Mouse (Mus musculus) heart, embryonic 11.5 days (tissue): ENCODE measurements around the gene Gm49416. TPM values are rescaled to one million over a fixed set of nuclear protein-coding genes. Genes with fewer than 3 reads are reported as not detected.

ENCODE experiments used
- ATAC-seq: fragments of 200-750 bp; cut with Nextera tagmentation; replicated peaks from 2 replicates; pipeline ENCODE4 v1.8.0; 2017; ENCODE audit warnings: moderate library complexity; ENCODE audit not compliant: insufficient number of reproducible peaks, low FRiP score, low TSS enrichment
- H3K27ac ChIP-seq: fragments of 300-500 bp; sonication (generic); 2 replicates; pipeline ENCODE4 v1.5.1; 2014; ENCODE audit warnings: mild to moderate bottlenecking, low read depth, low read length
- H3K27me3 ChIP-seq: fragments of 300-500 bp; sonication (generic); 2 replicates; pipeline ENCODE4 v1.6.1; 2014; ENCODE audit warnings: mild to moderate bottlenecking, low read length, mixed read lengths; ENCODE audit not compliant: control insufficient read depth, insufficient read depth
- H3K36me3 ChIP-seq: fragments of 300-500 bp; sonication (generic); 2 replicates; pipeline ENCODE4 v1.6.1; 2014; ENCODE audit warnings: mild to moderate bottlenecking, low read length, moderate library complexity, mixed read lengths; ENCODE audit not compliant: control insufficient read depth, insufficient read depth
- H3K4me1 ChIP-seq: fragments of 300-500 bp; sonication (generic); 2 replicates; pipeline ENCODE4 v1.6.1; 2014; ENCODE audit warnings: low read length; ENCODE audit not compliant: control insufficient read depth, insufficient read depth
- H3K4me2 ChIP-seq: fragments of 300-500 bp; sonication (generic); 2 replicates; pipeline ENCODE4 v1.6.1; 2014; ENCODE audit warnings: mild to moderate bottlenecking, moderate library complexity
- H3K4me3 ChIP-seq: fragments of 300-500 bp; sonication (generic); 2 replicates; pipeline ENCODE4 v1.5.1; 2014; ENCODE audit warnings: low read depth, low read length
- H3K9ac ChIP-seq: fragments of 300-500 bp; sonication (generic); 2 replicates; pipeline ENCODE4 v1.6.1; 2014; ENCODE audit warnings: mild to moderate bottlenecking, low read depth, low read length, moderate library complexity
- H3K9me3 ChIP-seq: fragments of 300-500 bp; sonication (generic); replicated peaks from 2 replicates; pipeline ENCODE4 v1.6.1; 2016; ENCODE audit warnings: low read length; ENCODE audit not compliant: control insufficient read depth
- WGBS: fragments of 180-500 bp; shearing (Covaris S2); extraction: QIAGEN DNeasy Blood & Tissue Kit; methylation state at CpG from one replicate; pipeline ENCODE4 v1.1.7; 2014; ENCODE audit not compliant: insufficient replicate concordance; 5-methylcytosine and 5-hydroxymethylcytosine counted together
- polyA plus RNA-seq: library from polyadenylated mRNA; unstranded; fragments of >200 nt; fragmentation: Nextera tagmentation; extraction: Ambion mirVana; gene quantifications from 2 replicates; pipeline ENCODE4 v1.2.1, GENCODE M21; 2014

The Gm49416 gene
- not detected in 2 replicates for polyA plus RNA-seq

- 0 out of 2 replicates have a peak, but pooled peaks cover 6% of the 10 kb centered on the region for H3K4me1 ChIP-seq
- peak within 1 kb of the TSS; percentile 84 for H3K27ac ChIP-seq
- WGBS: under 1% methylated on average over 58 of the region's 58 CpGs
- no peaks in the 10 kb centered on the region for H3K27me3 ChIP-seq
- H3K4me2 ChIP-seq: peak within 1 kb of the TSS; percentile 87
- 0 out of 2 replicates have a peak, but pooled peaks cover 2% of the 10 kb centered on the region for H3K36me3 ChIP-seq
- H3K4me3 ChIP-seq: peak within 1 kb of the TSS; percentile 75
- no peaks in the 10 kb centered on the region for H3K9me3 ChIP-seq
- ATAC-seq: peak; percentile 91
- H3K9ac ChIP-seq: peak within 1 kb of the TSS; percentile 90
Measured at GRCm38 (mm10) chr19:8888511-8889385, at the start of gene Gm49416, which contains the start of gene 1810009A15Rik. Gene Gm49416, plus strand, starts transcription at chr19:8888926. Gene 1810009A15Rik, plus strand, starts transcription at chr19:8888853.

- 47% methylated on average over 11 of the region's 11 CpGs for WGBS
- no peak for ATAC-seq
- no peaks in the 10 kb centered on the region for H3K9me3 ChIP-seq
- H3K4me2 ChIP-seq: peak within 1 kb of the TSS; percentile 81
- H3K4me3 ChIP-seq: peak within 1 kb of the TSS; percentile 59
- peak within 1 kb of the TSS; percentile 94 for H3K27ac ChIP-seq
- peaks cover 7% of the 10 kb centered on the region for H3K36me3 ChIP-seq
- H3K4me1 ChIP-seq: peaks cover 27% of the 10 kb centered on the region
- no peaks in the 10 kb centered on the region for H3K27me3 ChIP-seq
- peak within 1 kb of the TSS; percentile 88 for H3K9ac ChIP-seq
Measured at GRCm38 (mm10) chr19:8839103-8839907, 49.4 kb upstream of the Gm49416 start, which contains the start of gene Gng3. Gene Gng3, minus strand, starts transcription at chr19:8839194.

DNA sequence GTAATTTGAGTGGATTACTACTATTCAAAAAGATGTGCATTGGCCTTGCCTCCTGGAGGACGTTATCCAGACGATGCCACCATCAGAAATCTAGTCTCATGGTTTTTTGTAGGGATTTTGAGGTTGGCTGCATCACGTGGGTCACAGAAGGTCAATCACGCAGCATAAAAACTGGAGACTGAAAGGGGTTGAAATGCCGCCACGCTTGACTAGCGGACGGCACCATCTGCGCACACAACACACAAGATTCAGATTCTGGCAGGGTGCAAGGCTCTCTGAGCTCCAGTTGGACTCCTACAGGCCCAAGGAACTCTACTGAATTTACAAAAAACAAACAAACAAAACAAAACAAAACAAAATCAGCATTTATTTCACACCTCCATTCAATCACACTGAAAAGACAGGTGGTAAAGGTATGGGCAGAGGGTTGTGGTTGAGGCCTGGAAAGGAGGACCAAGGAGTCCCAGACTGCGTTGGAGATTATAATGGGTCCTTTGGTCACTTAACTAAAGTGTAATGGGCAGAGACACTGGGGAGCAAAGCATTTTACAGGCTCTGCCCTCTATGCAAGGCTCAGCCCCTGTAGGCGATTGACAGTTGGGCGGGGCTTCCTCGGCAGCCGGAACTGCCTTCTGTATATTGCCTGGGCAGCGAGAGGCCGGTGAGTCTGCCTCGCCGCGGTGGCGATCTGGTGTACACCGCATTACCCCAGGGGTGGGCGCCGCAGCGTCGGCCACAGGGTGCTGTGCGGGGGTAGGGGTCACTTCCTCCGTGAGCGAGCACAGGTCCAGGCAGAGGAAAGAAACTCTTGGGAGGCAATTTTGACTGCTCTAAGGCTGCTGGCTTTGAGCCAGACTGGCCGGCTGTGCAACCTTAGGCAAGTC, 48.6 kb upstream of the Gm49416 start:
- peaks cover 5% of the 10 kb centered on the region for H3K36me3 ChIP-seq
- H3K4me3 ChIP-seq: peak overlapping the region; percentile 45
- WGBS: 24% methylated on average over 29 of the region's 29 CpGs
- H3K27me3 ChIP-seq: no peaks in the 10 kb centered on the region
- H3K27ac ChIP-seq: no peak overlapping the region
- H3K4me1 ChIP-seq: peaks cover 27% of the 10 kb centered on the region
- H3K9me3 ChIP-seq: no peaks in the 10 kb centered on the region
- H3K4me2 ChIP-seq: peak overlapping the region; percentile 66
- peak overlapping the region; percentile 64 for H3K9ac ChIP-seq
- ATAC-seq: peak; percentile 74

DNA sequence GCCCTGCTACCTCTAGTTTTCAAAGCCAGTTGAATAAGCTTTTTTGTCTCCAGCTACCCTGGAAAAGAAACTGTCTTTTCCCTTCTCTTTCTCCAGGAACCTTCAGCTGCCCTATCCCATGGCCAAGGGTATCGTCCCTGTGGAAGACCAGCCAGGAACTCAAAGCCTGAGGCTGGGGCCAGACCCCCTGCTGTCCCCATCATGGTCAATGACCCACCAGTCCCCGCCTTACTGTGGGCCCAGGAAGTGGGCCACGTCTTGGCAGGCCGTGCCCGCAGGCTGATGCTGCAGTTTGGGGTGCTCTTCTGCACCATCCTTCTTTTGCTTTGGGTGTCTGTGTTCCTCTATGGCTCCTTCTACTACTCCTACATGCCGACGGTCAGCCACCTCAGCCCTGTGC, 47.7 kb upstream of the Gm49416 start:
- H3K4me2 ChIP-seq: peak overlapping the region; percentile 66
- H3K27ac ChIP-seq: no peak overlapping the region
- H3K4me3 ChIP-seq: peak overlapping the region; percentile 45
- H3K4me1 ChIP-seq: peaks cover 27% of the 10 kb centered on the region
- H3K9me3 ChIP-seq: no peaks in the 10 kb centered on the region
- ATAC-seq: no peak
- H3K36me3 ChIP-seq: peaks cover 2% of the 10 kb centered on the region
- peak overlapping the region; percentile 64 for H3K9ac ChIP-seq
- no peaks in the 10 kb centered on the region for H3K27me3 ChIP-seq
- WGBS: 87% methylated on average over 7 of the region's 7 CpGs

GRCm38 (mm10) chr19:8842961-8843360, 45.8 kb upstream of the Gm49416 start:
- peaks cover 5% of the 10 kb centered on the region; the same call in 1 of the 2 replicates for H3K36me3 ChIP-seq
- H3K4me3 ChIP-seq: no peak overlapping the region
- no peaks in the 10 kb centered on the region for H3K9me3 ChIP-seq
- no peak overlapping the region for H3K27ac ChIP-seq
- H3K9ac ChIP-seq: no peak overlapping the region
- peaks cover 27% of the 10 kb centered on the region for H3K4me1 ChIP-seq
- no peaks in the 10 kb centered on the region for H3K27me3 ChIP-seq
- 85% methylated on average over 6 of the region's 6 CpGs for WGBS
- no peak for ATAC-seq
- H3K4me2 ChIP-seq: no peak overlapping the region

GRCm38 (mm10) chr19:8844371-8845129, 44.2 kb upstream of the Gm49416 start:
- no peak for ATAC-seq
- H3K36me3 ChIP-seq: peaks cover 5% of the 10 kb centered on the region; the same call in 1 of the 2 replicates
- no peak overlapping the region for H3K27ac ChIP-seq
- 64% methylated on average over 5 of the region's 5 CpGs for WGBS
- H3K4me3 ChIP-seq: no peak overlapping the region
- peaks cover 13% of the 10 kb centered on the region for H3K4me1 ChIP-seq
- H3K27me3 ChIP-seq: no peaks in the 10 kb centered on the region
- no peak overlapping the region for H3K4me2 ChIP-seq
- H3K9me3 ChIP-seq: no peaks in the 10 kb centered on the region
- no peak overlapping the region for H3K9ac ChIP-seq

GRCm38 (mm10) chr19:8848356-8848755, 40.4 kb upstream of the Gm49416 start:
- ATAC-seq: no peak
- H3K36me3 ChIP-seq: 0 out of 2 replicates have a peak, but pooled peaks cover 3% of the 10 kb centered on the region
- H3K9ac ChIP-seq: no peak overlapping the region
- H3K9me3 ChIP-seq: no peaks in the 10 kb centered on the region
- no peaks in the 10 kb centered on the region for H3K27me3 ChIP-seq
- H3K4me3 ChIP-seq: no peak overlapping the region
- no peak overlapping the region for H3K4me2 ChIP-seq
- peaks cover 4% of the 10 kb centered on the region; the same call in 1 of the 2 replicates for H3K4me1 ChIP-seq
- 68% methylated on average over 5 of the region's 5 CpGs for WGBS
- no peak overlapping the region for H3K27ac ChIP-seq
